Mouse (Mus musculus) myocyte (in vitro differentiated cells): ENCODE results near the gene Optc. TPM values are rescaled to one million over a fixed set of nuclear protein-coding genes. Genes with fewer than 3 reads are reported as not detected.

ENCODE experiments used
- H3K27me3 ChIP-seq: one replicate; pipeline ENCODE4 v1.6.1; 2011; ENCODE audit not compliant: control insufficient read depth, insufficient read depth, insufficient read length
- H3K36me3 ChIP-seq: one replicate; pipeline ENCODE4 v1.6.1; 2011; ENCODE audit not compliant: control insufficient read depth, insufficient read depth
- H3K4me2 ChIP-seq: one replicate; pipeline ENCODE4 v1.6.1; 2011; ENCODE audit warnings: low read depth, control low read depth
- H3K4me3 ChIP-seq: one replicate; pipeline ENCODE4 v1.5.1; 2011; ENCODE audit warnings: mild to moderate bottlenecking, control low read depth, moderate library complexity
- H3K79me2 ChIP-seq: one replicate; pipeline ENCODE4 v1.6.1; 2011; ENCODE audit not compliant: control insufficient read depth, insufficient read depth
- H3ac ChIP-seq: one replicate; pipeline ENCODE4 v1.6.1; 2011; ENCODE audit not compliant: control insufficient read depth, insufficient read length
- CEBPB ChIP-seq: IDR thresholded peaks from 2 replicates; pipeline ENCODE4 v1.6.1; 2011; ENCODE audit warnings: mild to moderate bottlenecking, moderate library complexity; ENCODE audit not compliant: poor library complexity, insufficient read depth, severe bottlenecking
- E2F4 ChIP-seq: IDR thresholded peaks from one replicate; pipeline ENCODE4 v1.6.1; 2011; ENCODE audit warnings: mild to moderate bottlenecking, control low read depth, moderate library complexity; ENCODE audit not compliant: insufficient read depth
- MAX ChIP-seq: IDR thresholded peaks from one replicate; pipeline ENCODE4 v1.6.1; 2011; ENCODE audit warnings: low read depth, mild to moderate bottlenecking, control low read depth
- MYOD1 ChIP-seq, 3 experiments: IDR thresholded peaks; one replicate each; pipeline ENCODE4 v1.6.1; 2011; ENCODE audit warnings: control low read depth in 2 of 3, low read depth in 2 of 3, mild to moderate bottlenecking in 2 of 3, moderate library complexity in 1 of 3; ENCODE audit not compliant: insufficient read length in 2 of 3, control insufficient read depth in 1 of 3
- MYOG ChIP-seq, 3 experiments: IDR thresholded peaks; one replicate each; pipeline ENCODE4 v1.6.1; 2011; ENCODE audit warnings: control low read depth in 2 of 3, low read depth in 2 of 3, mild to moderate bottlenecking in 2 of 3; ENCODE audit not compliant: insufficient read length in 2 of 3, control insufficient read depth in 1 of 3, insufficient read depth in 1 of 3
- POLR2A ChIP-seq: IDR thresholded peaks from one replicate; pipeline ENCODE4 v1.6.1; 2011; ENCODE audit warnings: low read depth, mild to moderate bottlenecking, control low read depth, moderate library complexity; ENCODE audit not compliant: insufficient read length
- POLR2AphosphoS2 ChIP-seq: IDR thresholded peaks from one replicate; pipeline ENCODE4 v1.6.1; 2011; ENCODE audit warnings: low read depth, control low read depth; ENCODE audit not compliant: insufficient read length
- REST ChIP-seq: IDR thresholded peaks from one replicate; pipeline ENCODE4 v1.6.1; 2011; ENCODE audit warnings: mild to moderate bottlenecking, control low read depth, moderate library complexity; ENCODE audit not compliant: insufficient read depth, insufficient read length
- SRF ChIP-seq: IDR thresholded peaks from one replicate; pipeline ENCODE4 v1.6.1; 2011; ENCODE audit warnings: low read depth; ENCODE audit not compliant: control insufficient read depth, insufficient read length
- TCF12 ChIP-seq: IDR thresholded peaks from one replicate; pipeline ENCODE4 v1.6.1; 2011; ENCODE audit warnings: mild to moderate bottlenecking, control low read depth; ENCODE audit not compliant: poor library complexity, insufficient read depth, severe bottlenecking
- TCF3 ChIP-seq: IDR thresholded peaks from one replicate; pipeline ENCODE4 v1.6.1; 2011; ENCODE audit warnings: low read depth, control low read depth; ENCODE audit not compliant: insufficient read length
- USF1 ChIP-seq: IDR thresholded peaks from one replicate; pipeline ENCODE4 v1.6.1; 2011; ENCODE audit warnings: low read depth, mild to moderate bottlenecking, control low read depth, moderate library complexity
- polyA plus RNA-seq: library from polyadenylated mRNA; unstranded; fragments of >200 nt; fragmentation: generic; extraction: Trizol; gene quantifications from one replicate; pipeline ENCODE4 v1.2.1, GENCODE M21; 2012; ENCODE audit warnings: missing spikeins

Gene Optc
- polyA plus RNA-seq, 1 experiment, result 0.49 TPM

DNA sequence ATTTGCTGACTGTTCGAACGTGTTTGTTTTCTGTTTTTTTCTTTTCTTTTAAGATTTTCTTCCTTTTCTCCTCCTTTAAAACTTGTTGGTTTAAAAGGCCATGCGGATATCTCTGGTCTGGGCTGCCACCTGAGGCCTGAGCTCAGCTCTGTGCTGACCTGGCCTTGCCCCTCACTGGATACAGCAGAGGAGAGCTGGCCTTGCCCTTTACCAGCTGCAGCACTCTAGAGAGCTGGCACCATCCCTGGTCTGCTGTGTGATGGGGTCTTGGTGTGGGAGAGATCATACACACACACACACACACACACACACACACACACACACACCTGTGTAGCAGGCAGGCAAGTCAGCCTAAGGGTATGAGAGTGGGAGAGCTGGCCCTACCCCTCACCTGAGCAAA, 37.3 kb upstream of the Optc start:
- TF ChIP-seq TCF12, result no peak
- TF ChIP-seq POLR2A, result no peak
- TF ChIP-seq CEBPB, result no peak
- TF ChIP-seq USF1, result no peak
- no peak for TF ChIP-seq SRF
- no peak for TF ChIP-seq MYOG (IDR thresholded peaks at IDR 0.05; ENCODE audit: control insufficient read depth in 1 of 3, insufficient read depth in 1 of 3, insufficient read length in 2 of 3, low read depth in 2 of 3)
- no peak for TF ChIP-seq REST
- no peak for TF ChIP-seq TCF3
- TF ChIP-seq POLR2AphosphoS2, result no peak
- TF ChIP-seq MYOD1 (IDR thresholded peaks at IDR 0.05; ENCODE audit: control insufficient read depth in 1 of 3, insufficient read length in 2 of 3, low read depth in 2 of 3), result no peak
- no peak for TF ChIP-seq E2F4
- TF ChIP-seq MAX, result no peak
- no peak overlapping the region for H3K4me3 ChIP-seq
- H3K4me2 ChIP-seq, result no peak overlapping the region

GRCm38 (mm10) chr1:133941904-133942303, 34.1 kb upstream of the Optc start:
- TF ChIP-seq POLR2AphosphoS2, result no peak
- TF ChIP-seq MYOD1 (IDR thresholded peaks at IDR 0.05; ENCODE audit: control insufficient read depth in 1 of 3, insufficient read length in 2 of 3, low read depth in 2 of 3), result peak; percentile 0 to 79 (median 63)
- peak; percentile 51 for TF ChIP-seq TCF12
- TF ChIP-seq MAX, result no peak
- no peak for TF ChIP-seq USF1
- no peak for TF ChIP-seq REST
- peak; percentile 84 for TF ChIP-seq TCF3
- peak; percentile 76 to 97 (median 79) for TF ChIP-seq MYOG (IDR thresholded peaks at IDR 0.05; ENCODE audit: control insufficient read depth in 1 of 3, insufficient read depth in 1 of 3, insufficient read length in 2 of 3, low read depth in 2 of 3)
- TF ChIP-seq POLR2A, result no peak
- no peaks in the 10 kb centered on the region for H3K36me3 ChIP-seq
- no peaks in the 10 kb centered on the region for H3K27me3 ChIP-seq
- no peaks in the 10 kb centered on the region for H3K79me2 ChIP-seq
- no peak overlapping the region for H3ac ChIP-seq
- H3K4me3 ChIP-seq, result no peak overlapping the region
- H3K4me2 ChIP-seq, result peak overlapping the region; percentile 73

More for the DNA sequence above, 37.3 kb upstream of the Optc start:
- Histone ChIP-seq H3ac (no peak overlapping the region), H3K79me2 (no peaks in the 10 kb centered on the region), H3K27me3 (no peaks in the 10 kb centered on the region), H3K36me3 (no peaks in the 10 kb centered on the region)

DNA sequence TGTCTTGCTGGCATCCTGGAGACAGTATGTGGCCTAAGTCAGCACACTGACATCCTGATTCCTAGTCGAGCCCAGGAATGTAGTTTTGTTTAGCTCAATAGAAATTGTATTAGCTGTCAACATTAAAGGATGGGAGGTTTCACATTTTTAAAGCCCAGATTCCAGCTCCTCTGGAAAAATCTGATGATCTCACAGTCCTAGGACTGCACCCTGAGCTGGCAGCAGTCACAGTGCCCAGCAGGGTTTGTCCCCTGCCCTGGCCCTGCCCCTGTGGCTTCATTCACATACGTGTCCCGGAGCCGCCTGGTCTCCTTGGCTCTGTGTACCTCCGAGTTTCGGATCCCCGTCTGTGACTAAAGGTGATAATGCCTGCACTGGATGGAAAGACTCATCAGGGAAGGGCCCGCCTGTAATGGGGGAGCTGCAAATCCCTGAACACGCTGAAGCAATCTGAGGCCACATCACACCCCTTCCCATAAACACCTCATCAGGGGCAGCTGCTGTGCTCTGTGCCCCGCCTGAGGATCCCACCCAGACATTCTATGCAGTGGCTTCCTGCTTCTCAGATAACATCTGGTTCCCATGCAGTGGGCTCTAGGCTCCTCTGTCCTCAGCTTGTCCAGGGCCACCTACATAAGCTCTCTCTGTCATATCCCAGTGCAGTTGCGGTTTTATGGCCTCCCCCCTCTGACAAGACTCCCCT, 33.5 kb upstream of the Optc start:
- TF ChIP-seq TCF3 (peak; percentile 86), POLR2A (no peak), CEBPB (0 out of 2 replicates have a peak, but pooled peaks have one; percentile 40), TCF12 (peak; percentile 65), MYOG (IDR thresholded peaks at IDR 0.05; ENCODE audit: control insufficient read depth in 1 of 3, insufficient read depth in 1 of 3, insufficient read length in 2 of 3, low read depth in 2 of 3) (peak; percentile 60 to 94 (median 85)), REST (no peak), MYOD1 (IDR thresholded peaks at IDR 0.05; ENCODE audit: control insufficient read depth in 1 of 3, insufficient read length in 2 of 3, low read depth in 2 of 3) (peak in 2 of 3 experiments; percentile 81 to 88)
- H3ac ChIP-seq, result no peak overlapping the region
- H3K36me3 ChIP-seq, result no peaks in the 10 kb centered on the region
- H3K27me3 ChIP-seq, result no peaks in the 10 kb centered on the region
- peak overlapping the region; percentile 73 for H3K4me2 ChIP-seq
- H3K4me3 ChIP-seq, result no peak overlapping the region
- no peaks in the 10 kb centered on the region for H3K79me2 ChIP-seq

- H3K4me2 ChIP-seq, result peak overlapping the region; percentile 73
- no peak overlapping the region for H3K4me3 ChIP-seq
- H3K36me3 ChIP-seq, result no peaks in the 10 kb centered on the region
- H3K27me3 ChIP-seq, result no peaks in the 10 kb centered on the region
- no peak for TF ChIP-seq MAX
- no peak for TF ChIP-seq E2F4
- no peak for TF ChIP-seq TCF3
- TF ChIP-seq POLR2AphosphoS2, result no peak
- no peak for TF ChIP-seq MYOG (IDR thresholded peaks at IDR 0.05; ENCODE audit: control insufficient read depth in 1 of 3, insufficient read depth in 1 of 3, insufficient read length in 2 of 3, low read depth in 2 of 3)
- no peak for TF ChIP-seq USF1
- no peak for TF ChIP-seq CEBPB
- no peak for TF ChIP-seq POLR2A
- TF ChIP-seq TCF12, result no peak
- no peak for TF ChIP-seq SRF
- no peak for TF ChIP-seq MYOD1 (IDR thresholded peaks at IDR 0.05; ENCODE audit: control insufficient read depth in 1 of 3, insufficient read length in 2 of 3, low read depth in 2 of 3)
- no peak for TF ChIP-seq REST
- no peak overlapping the region for H3ac ChIP-seq
- no peaks in the 10 kb centered on the region for H3K79me2 ChIP-seq
Measured at GRCm38 (mm10) chr1:133940481-133941092, 32.8 kb upstream of the Optc start.

- Histone ChIP-seq H3K4me2 (no peak overlapping the region), H3K36me3 (no peaks in the 10 kb centered on the region), H3K27me3 (no peaks in the 10 kb centered on the region), H3ac (no peak overlapping the region), H3K4me3 (no peak overlapping the region), H3K79me2 (no peaks in the 10 kb centered on the region)
- TF ChIP-seq MYOG (IDR thresholded peaks at IDR 0.05; ENCODE audit: control insufficient read depth in 1 of 3, insufficient read depth in 1 of 3, insufficient read length in 2 of 3, low read depth in 2 of 3), result no peak
- no peak for TF ChIP-seq MAX
- no peak for TF ChIP-seq REST
- TF ChIP-seq TCF12, result no peak
- no peak for TF ChIP-seq POLR2A
- TF ChIP-seq SRF, result no peak
- no peak for TF ChIP-seq TCF3
- no peak for TF ChIP-seq USF1
- TF ChIP-seq MYOD1 (IDR thresholded peaks at IDR 0.05; ENCODE audit: control insufficient read depth in 1 of 3, insufficient read length in 2 of 3, low read depth in 2 of 3), result no peak
- no peak for TF ChIP-seq E2F4
- TF ChIP-seq CEBPB, result no peak
- TF ChIP-seq POLR2AphosphoS2, result no peak
Measured at GRCm38 (mm10) chr1:133939708-133940107, 31.9 kb upstream of the Optc start.
